In genomic region chr17:31259145-31259544, GRCm38 (mm10) we compare ENCODE assay signal across 24 mouse cellular contexts. TPM values are rescaled to one million over a fixed set of nuclear protein-coding genes. Genes with fewer than 3 reads are reported as not detected.
DNase-seq lines count a peak whose midpoint lies in the region; ATAC-seq and TF ChIP-seq lines count a peak whose summit lies in the region.
"Had no signal": no experiment of that assay in that cellular context is flagged by ENCODE, and none has a peak within 500 bp of the region (broad histone marks: within the 10 kb centered on the region; RNA-seq: fewer than 3 reads in every experiment).

No protein-coding gene starts in this region.

- H3K4me1 ChIP-seq in liver, embryonic 11.5 days (replicated peaks; ENCODE audit: control insufficient read depth, insufficient read depth, low read length): no peaks in the 10 kb centered on the region
- H3K4me1 ChIP-seq in liver, embryonic 12.5 days: peaks cover 8% of the 10 kb centered on the region; the same call in 1 of the 2 replicates
- H3K4me1 ChIP-seq in testis, adult 2 months (ENCODE audit: control insufficient read depth, insufficient read depth, low read length): peaks cover 5% of the 10 kb centered on the region
- H3K4me1 ChIP-seq: embryonic facial prominence, embryonic 13.5 days had no signal

- TF ChIP-seq POLR2A in testis, adult 2 months (IDR thresholded peaks at IDR 0.05; ENCODE audit: control insufficient read depth, low read depth, low read length): 0 out of 2 replicates have a peak, but pooled peaks have one; percentile 31

- no peak for TF ChIP-seq CTCF in gastrocnemius, adult 2 months (IDR thresholded peaks at IDR 0.05)
- TF ChIP-seq CTCF in testis, adult 2 months (IDR thresholded peaks at IDR 0.05; ENCODE audit: control insufficient read depth, insufficient read depth, insufficient replicate concordance, low read depth, low read length): no peak

- ATAC-seq in liver, embryonic 11.5 days (replicated peaks; ENCODE audit: low FRiP score): 0 out of 2 replicates have a peak, but pooled peaks have one; percentile 31
- ATAC-seq in liver, embryonic 12.5 days: no peak
- ATAC-seq: CD4-positive, CD25-positive, alpha-beta regulatory T cell, adult 4 months; forebrain, embryonic 14.5 days; forebrain, embryonic 16.5 days had no signal

- no peak overlapping the region for H3K9ac ChIP-seq in liver, embryonic 11.5 days (ENCODE audit: low read depth, low read length)
- no peak overlapping the region for H3K9ac ChIP-seq in liver, embryonic 12.5 days
- H3K9ac ChIP-seq: embryonic facial prominence, embryonic 13.5 days; embryonic facial prominence, embryonic 15.5 days; forebrain, embryonic 12.5 days had no signal

- H3K27me3 ChIP-seq in liver, embryonic 11.5 days (replicated peaks; ENCODE audit: control insufficient read depth, insufficient read depth, low read length): no peaks in the 10 kb centered on the region
- no peaks in the 10 kb centered on the region for H3K27me3 ChIP-seq in liver, embryonic 12.5 days (replicated peaks)
- no peaks in the 10 kb centered on the region for H3K27me3 ChIP-seq in testis, adult 2 months (ENCODE audit: control insufficient read depth, insufficient read depth, low read length)
- H3K27me3 ChIP-seq: embryonic facial prominence, embryonic 13.5 days; embryonic facial prominence, embryonic 15.5 days; forebrain, embryonic 12.5 days had no signal

- H3K27ac ChIP-seq in gastrocnemius, adult 2 months: peak overlapping the region; percentile 90
- no peak overlapping the region for H3K27ac ChIP-seq in liver, embryonic 11.5 days (ENCODE audit: low read depth, low read length)
- H3K27ac ChIP-seq in liver, embryonic 12.5 days: no peak overlapping the region
- H3K27ac ChIP-seq in testis, adult 2 months (ENCODE audit: control insufficient read depth, insufficient read depth, low read depth, low read length): no peak overlapping the region
- H3K27ac ChIP-seq: embryonic facial prominence, embryonic 13.5 days; embryonic facial prominence, embryonic 15.5 days; forebrain, embryonic 10.5 days; forebrain, embryonic 12.5 days had no signal

- intact Hi-C loops in gastrocnemius, adult 2 months (cut with DNase I): loop anchor here (5.0 kb wide), 1 partner anchor 233 kb away; no protein-coding TSS in a partner anchor

- WGBS in liver, embryonic 11.5 days: 90% methylated on average over 4 of the region's 4 CpGs
- WGBS in liver, embryonic 12.5 days (ENCODE audit: insufficient replicate concordance): 83% methylated on average over 4 of the region's 4 CpGs

- no peaks in the 10 kb centered on the region for H3K36me3 ChIP-seq in liver, embryonic 11.5 days (ENCODE audit: control insufficient read depth, insufficient read depth, low read length)
- no peaks in the 10 kb centered on the region for H3K36me3 ChIP-seq in liver, embryonic 12.5 days
- no peaks in the 10 kb centered on the region; the same call in 1 of the 2 replicates for H3K36me3 ChIP-seq in testis, adult 2 months (ENCODE audit: control insufficient read depth, insufficient read depth, low read length)
- H3K36me3 ChIP-seq: embryonic facial prominence, embryonic 13.5 days; embryonic facial prominence, embryonic 15.5 days; forebrain, embryonic 10.5 days; forebrain, embryonic 12.5 days had no signal

- peak; percentile 23 to 46 for DNase-seq in adrenal gland, adult (ENCODE audit: inconsistent age in 2 of 2, low spot score in 1 of 2)
- no peak for DNase-seq in adrenal gland, adult 8-10 months
- DNase-seq in gastrocnemius, adult 2 months: peak; percentile 55
- DNase-seq in gastrocnemius, adult 18-20 months (ENCODE audit: low spot score): no peak
- no peak for DNase-seq in liver, embryonic 11.5 days (ENCODE audit: low spot score)
- no peak for DNase-seq in testis, postnatal 14 days (ENCODE audit: low spot score)
- DNase-seq: cerebellum, adult 11 months; cerebellum, adult 18-20 months; cerebellum, adult 8-10 months; cerebellum, adult 9-11 months; cerebellum, postnatal 14 days; cerebellum, postnatal 36 days; embryo, embryonic 11 days had no signal

- H3K9me3 ChIP-seq in liver, embryonic 11.5 days (ENCODE audit: control insufficient read depth, low read length): no peaks in the 10 kb centered on the region
- no peaks in the 10 kb centered on the region for H3K9me3 ChIP-seq in liver, embryonic 12.5 days (replicated peaks)
- H3K9me3 ChIP-seq: embryonic facial prominence, embryonic 13.5 days; embryonic facial prominence, embryonic 15.5 days; forebrain, embryonic 10.5 days; forebrain, embryonic 12.5 days had no signal

- no peak overlapping the region for H3K4me2 ChIP-seq in liver, embryonic 11.5 days
- no peak overlapping the region for H3K4me2 ChIP-seq in liver, embryonic 12.5 days
- H3K4me2 ChIP-seq: embryonic facial prominence, embryonic 13.5 days; embryonic facial prominence, embryonic 15.5 days; forebrain, embryonic 12.5 days had no signal

- H3K4me3 ChIP-seq in gastrocnemius, adult 2 months: peak overlapping the region; percentile 18; the same call in 1 of the 2 replicates
- no peak overlapping the region for H3K4me3 ChIP-seq in liver, embryonic 11.5 days (ENCODE audit: low read depth, low read length)
- no peak overlapping the region for H3K4me3 ChIP-seq in liver, embryonic 12.5 days
- no peak overlapping the region for H3K4me3 ChIP-seq in testis, adult 2 months (ENCODE audit: control insufficient read depth, low read depth, low read length)
- H3K4me3 ChIP-seq: embryonic facial prominence, embryonic 13.5 days; embryonic facial prominence, embryonic 15.5 days; erythroblast, embryonic 14.5 days; forebrain, embryonic 10.5 days; forebrain, embryonic 12.5 days had no signal

RNA-seq across cellular contexts. Expression of gene Rsph1, which starts 18.0 kb away (rescaled TPM):
- 10 to 100 TPM in 2 of 4 experiments, 1 to 10 TPM in 2; 3.9 to 14.9 (median 9.1) TPM for total RNA-seq in adrenal gland, adult 8-10 months (2022)
- 10 to 100 TPM in 1 of 2 experiments, 1 to 10 TPM in 1; 4.7 to 17.5 TPM for total RNA-seq in gastrocnemius, adult 2 months (2021)
- 10 to 100 TPM in 1 of 2 experiments, 1 to 10 TPM in 1; 2.4 to 11.6 TPM for total RNA-seq in gastrocnemius, adult 18-20 months (2021)
- 0.40 and 0.88 TPM in 2 replicates for polyA plus RNA-seq in liver, embryonic 11.5 days (2014; fragmentation: Nextera tagmentation; extraction: Ambion mirVana)
- 0.25 and 0.32 TPM in 2 replicates for polyA plus RNA-seq in liver, embryonic 12.5 days (2016; fragmentation: Nextera tagmentation; extraction: Ambion mirVana)
- 550 and 601 TPM in 2 replicates for polyA plus RNA-seq in testis, adult 2 months (2012; rRNA removed)
- total RNA-seq: common myeloid progenitor, adult 5-6 weeks had no signal
- polyA plus RNA-seq: erythroblast, embryonic 14.5 days had no signal

RNA-seq across cellular contexts. Expression of gene Slc37a1, which starts 27.4 kb away (rescaled TPM):
- total RNA-seq in adrenal gland, adult 8-10 months (2022): 10 to 100 TPM; 13.1 to 26.4 (median 22.5) TPM
- total RNA-seq in gastrocnemius, adult 2 months (2021): 1 to 10 TPM; 3.0 to 4.2 TPM
- total RNA-seq in gastrocnemius, adult 18-20 months (2021): 1 to 10 TPM; 3.7 to 5.9 TPM
- polyA plus RNA-seq in liver, embryonic 11.5 days (2014; fragmentation: Nextera tagmentation; extraction: Ambion mirVana): 6.6 and 7.7 TPM in 2 replicates
- 4.4 and 5.4 TPM in 2 replicates for polyA plus RNA-seq in liver, embryonic 12.5 days (2016; fragmentation: Nextera tagmentation; extraction: Ambion mirVana)
- polyA plus RNA-seq in testis, adult 2 months (2012; rRNA removed): 7.2 and 7.7 TPM in 2 replicates

RNA-seq across cellular contexts. Expression of gene Ubash3a, which starts 51.5 kb away (rescaled TPM):
- total RNA-seq in adrenal gland, adult 8-10 months (2022): under 1 TPM; 0.12 to 0.51 (median 0.31) TPM
- total RNA-seq in gastrocnemius, adult 2 months (2021): not detected
- not detected for total RNA-seq in gastrocnemius, adult 18-20 months (2021)
- 37.9 and 42.5 TPM in 2 replicates for polyA plus RNA-seq in liver, embryonic 11.5 days (2014; fragmentation: Nextera tagmentation; extraction: Ambion mirVana)
- 23.2 and 25.6 TPM in 2 replicates for polyA plus RNA-seq in liver, embryonic 12.5 days (2016; fragmentation: Nextera tagmentation; extraction: Ambion mirVana)
- polyA plus RNA-seq in testis, adult 2 months (2012; rRNA removed): 0.54 and 0.85 TPM in 2 replicates
- polyA plus RNA-seq: forebrain, embryonic 14.5 days; forebrain, embryonic 16.5 days had no signal

Comparison
In these comparisons a context has a peak if more than half of its experiments do, and no peak if none do; other contexts are left out.
1. DNase-seq: peak in adrenal gland, adult (2 of 2) and gastrocnemius, adult 2 months (single experiment); none in adrenal gland, adult 8-10 months (single experiment), gastrocnemius, adult 18-20 months (single experiment), liver, embryonic 11.5 days (single experiment) and testis, postnatal 14 days (single experiment).